Mouse (Mus musculus): Measurements from ENCODE around the gene Mettl11b. TPM values are rescaled to one million over a fixed set of nuclear protein-coding genes. Genes with fewer than 3 reads are reported as not detected.

Mettl11b gene
- total RNA-seq, 4 experiments from 2014 or later = 1.8 to 2.4 (median 2.0) TPM

DNA sequence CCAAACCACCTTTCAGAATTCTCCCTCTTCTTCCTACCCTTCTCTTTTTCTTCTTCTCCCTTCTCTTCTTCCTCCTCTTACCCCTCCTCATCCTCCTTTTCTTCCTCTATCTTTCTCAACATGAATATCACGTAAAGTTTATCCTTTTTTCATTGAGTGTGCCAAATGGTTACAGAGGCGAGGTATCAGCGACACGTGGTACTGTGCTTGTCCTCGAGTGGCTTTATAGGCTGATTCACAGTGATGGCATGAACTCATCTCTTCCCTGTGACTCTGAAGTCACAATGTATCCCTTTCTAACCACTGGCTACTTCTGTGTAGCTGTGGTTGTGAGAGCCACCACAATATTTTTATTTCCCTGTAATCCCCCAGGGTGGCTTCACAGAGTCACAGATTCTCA is 68.6 kb downstream of the Mettl11b start:
- no peak for DNase-seq (ENCODE audit: low spot score in 2 of 2)

Other genes starting within 250 kb of the Mettl11b start
- 100 to 1,000 TPM; 180 to 202 (median 190) TPM for gene Kifap3, start 54.4 kb upstream of the Mettl11b start, total RNA-seq (2022)
- 10 to 100 TPM; 23.9 to 27.7 (median 24.9) TPM for gene Scyl3, start 203.9 kb upstream of the Mettl11b start, total RNA-seq (2022)

All from left cerebral cortex, adult 8-10 months (tissue).